In genomic region chr9:109003201-109003600, GRCm38 (mm10) we compare ENCODE assay signal across 10 mouse cellular contexts. TPM values are rescaled to one million over a fixed set of nuclear protein-coding genes. Genes with fewer than 3 reads are reported as not detected.
DNase-seq lines count a peak whose midpoint lies in the region; ATAC-seq and TF ChIP-seq lines count a peak whose summit lies in the region.
"Had no signal": no experiment of that assay in that cellular context is flagged by ENCODE, and none has a peak within 500 bp of the region (broad histone marks: within the 10 kb centered on the region; RNA-seq: fewer than 3 reads in every experiment).

No protein-coding gene starts in this region.

- no peaks in the 10 kb centered on the region for H3K27me3 ChIP-seq in neural tube, embryonic 15.5 days (replicated peaks)
- H3K27me3 ChIP-seq in limb, embryonic 14.5 days (ENCODE audit: control insufficient read depth, insufficient read depth, low read length), result no peaks in the 10 kb centered on the region
- H3K27me3 ChIP-seq: limb, embryonic 13.5 days had no signal

- peak; percentile 58 to 62 for DNase-seq in frontal cortex, postnatal 36 days (ENCODE audit: low spot score in 2 of 2)
- no peak for DNase-seq in frontal cortex, postnatal 14 days (ENCODE audit: low spot score in 2 of 2)
- peak; percentile 52 for DNase-seq in neural tube, embryonic 10.5 days (ENCODE audit: extremely low spot score, low spot score)
- DNase-seq in c-Kit-positive CD71-positive TER-119-positive erythroid progenitor cells, embryonic 14.5 days (ENCODE audit: low spot score), result peak; percentile 62
- DNase-seq in limb, embryonic 14.5 days (ENCODE audit: low spot score), result peak; percentile 48
- DNase-seq in spleen, postnatal 4 days (ENCODE audit: low spot score in 2 of 2), result peak; percentile 56 to 80
- DNase-seq in gastrocnemius, postnatal 10 days, result no peak

- H3K4me3 ChIP-seq in neural tube, embryonic 15.5 days (replicated peaks), result no peak overlapping the region
- H3K4me3 ChIP-seq in limb, embryonic 14.5 days (replicated peaks; ENCODE audit: low read length), result no peak overlapping the region
- H3K4me3 ChIP-seq: limb, embryonic 13.5 days had no signal

- no peak overlapping the region for H3K9ac ChIP-seq in neural tube, embryonic 15.5 days (replicated peaks)
- H3K9ac ChIP-seq in limb, embryonic 14.5 days (ENCODE audit: low read depth, low read length, severe bottlenecking), result no peak overlapping the region
- H3K9ac ChIP-seq: limb, embryonic 13.5 days had no signal

- no peak for ATAC-seq in neural tube, embryonic 15.5 days (ENCODE audit: low FRiP score)
- no peak for ATAC-seq in limb, embryonic 14.5 days (ENCODE audit: low FRiP score, low read depth)

- no peak overlapping the region for H3K4me2 ChIP-seq in neural tube, embryonic 15.5 days
- H3K4me2 ChIP-seq in limb, embryonic 14.5 days (replicated peaks; ENCODE audit: low read depth, low read length, severe bottlenecking), result no peak overlapping the region
- H3K4me2 ChIP-seq: limb, embryonic 13.5 days had no signal

- no peak overlapping the region for H3K27ac ChIP-seq in neural tube, embryonic 15.5 days (replicated peaks)
- no peak overlapping the region for H3K27ac ChIP-seq in limb, embryonic 14.5 days (replicated peaks; ENCODE audit: low read depth, low read length)
- H3K27ac ChIP-seq: limb, embryonic 13.5 days had no signal

- H3K9me3 ChIP-seq in neural tube, embryonic 15.5 days (replicated peaks), result no peaks in the 10 kb centered on the region
- H3K9me3 ChIP-seq in limb, embryonic 14.5 days (ENCODE audit: control insufficient read depth, low read length), result no peaks in the 10 kb centered on the region
- H3K9me3 ChIP-seq: limb, embryonic 13.5 days had no signal

- H3K4me1 ChIP-seq in neural tube, embryonic 15.5 days, result no peaks in the 10 kb centered on the region
- no peaks in the 10 kb centered on the region for H3K4me1 ChIP-seq in limb, embryonic 14.5 days (ENCODE audit: control insufficient read depth, insufficient read depth, low read length)
- H3K4me1 ChIP-seq: limb, embryonic 13.5 days had no signal

- no peak for TF ChIP-seq POLR2A in limb, embryonic 14.5 days (IDR thresholded peaks at IDR 0.05; ENCODE audit: borderline replicate concordance, extremely low read depth, insufficient read depth, insufficient read length)

- H3K36me3 ChIP-seq in neural tube, embryonic 15.5 days, result peaks cover 27% of the 10 kb centered on the region
- peaks cover 6% of the 10 kb centered on the region for H3K36me3 ChIP-seq in limb, embryonic 14.5 days (ENCODE audit: control insufficient read depth, insufficient read depth, low read length)
- H3K36me3 ChIP-seq: limb, embryonic 13.5 days had no signal

- WGBS in neural tube, embryonic 15.5 days, result 52% methylated on average over 2 of the region's 2 CpGs
- 52% methylated on average over 2 of the region's 2 CpGs for WGBS in limb, embryonic 14.5 days

RNA-seq across cellular contexts. Expression of gene Pfkfb4, which starts 11.6 kb away (rescaled TPM):
- 26.3 and 30.1 TPM in 2 replicates for polyA plus RNA-seq in neural tube, embryonic 15.5 days (2015; fragmentation: Nextera tagmentation; extraction: Ambion mirVana)
- 14.5 and 19.6 TPM in 2 replicates for polyA plus RNA-seq in limb, embryonic 14.5 days (2012; rRNA removed)
- polyA plus RNA-seq in limb, embryonic 14.5 days (2014; fragmentation: Nextera tagmentation; extraction: Ambion mirVana), result 9.1 and 9.4 TPM in 2 replicates
- total RNA-seq in gastrocnemius, postnatal 10 days (2021), result 10 to 100 TPM; 26.9 TPM

RNA-seq across cellular contexts. Expression of gene Ucn2, which starts 17.4 kb away (rescaled TPM):
- polyA plus RNA-seq in neural tube, embryonic 15.5 days (2015; fragmentation: Nextera tagmentation; extraction: Ambion mirVana), result not detected in 2 replicates
- 6.2 and 6.5 TPM in 2 replicates for polyA plus RNA-seq in limb, embryonic 14.5 days (2012; rRNA removed)
- 1.0 and 1.5 TPM in 2 replicates for polyA plus RNA-seq in limb, embryonic 14.5 days (2014; fragmentation: Nextera tagmentation; extraction: Ambion mirVana)
- 1 to 10 TPM in 1 of 2 experiments, under 1 TPM in 1; 0.82 to 1.2 TPM for total RNA-seq in gastrocnemius, postnatal 10 days (2021)
- polyA plus RNA-seq: stomach, embryonic 14.5 days had no signal

RNA-seq across cellular contexts. Expression of gene Shisa5, which starts 35.2 kb away (rescaled TPM):
- 78.4 and 93.0 TPM in 2 replicates for polyA plus RNA-seq in neural tube, embryonic 15.5 days (2015; fragmentation: Nextera tagmentation; extraction: Ambion mirVana)
- polyA plus RNA-seq in limb, embryonic 14.5 days (2012; rRNA removed), result 150 and 245 TPM in 2 replicates
- polyA plus RNA-seq in limb, embryonic 14.5 days (2014; fragmentation: Nextera tagmentation; extraction: Ambion mirVana), result 82.4 and 86.7 TPM in 2 replicates
- total RNA-seq in gastrocnemius, postnatal 10 days (2021), result 10 to 100 TPM; 30.9 to 39.2 TPM

RNA-seq across cellular contexts. Expression of gene Col7a1, which starts 49.8 kb away (rescaled TPM):
- 1.8 and 2.8 TPM in 2 replicates for polyA plus RNA-seq in neural tube, embryonic 15.5 days (2015; fragmentation: Nextera tagmentation; extraction: Ambion mirVana)
- 44.6 and 49.9 TPM in 2 replicates for polyA plus RNA-seq in limb, embryonic 14.5 days (2012; rRNA removed)
- 17.5 and 25.9 TPM in 2 replicates for polyA plus RNA-seq in limb, embryonic 14.5 days (2014; fragmentation: Nextera tagmentation; extraction: Ambion mirVana)
- 1 to 10 TPM; 5.4 to 6.9 TPM for total RNA-seq in gastrocnemius, postnatal 10 days (2021)

RNA-seq across cellular contexts. Expression of gene Trex1, which starts 56.3 kb away (rescaled TPM):
- polyA plus RNA-seq in neural tube, embryonic 15.5 days (2015; fragmentation: Nextera tagmentation; extraction: Ambion mirVana), result 13.9 and 15.6 TPM in 2 replicates
- 33.5 and 50.8 TPM in 2 replicates for polyA plus RNA-seq in limb, embryonic 14.5 days (2012; rRNA removed)
- 12.5 and 13.7 TPM in 2 replicates for polyA plus RNA-seq in limb, embryonic 14.5 days (2014; fragmentation: Nextera tagmentation; extraction: Ambion mirVana)
- total RNA-seq in gastrocnemius, postnatal 10 days (2021), result 10 to 100 TPM; 10.8 to 11.4 TPM

Comparison
In these comparisons a context has a peak if more than half of its experiments do, and no peak if none do; other contexts are left out.
1. DNase-seq: peak in frontal cortex, postnatal 36 days (2 of 2), neural tube, embryonic 10.5 days (single experiment), c-Kit-positive CD71-positive TER-119-positive erythroid progenitor cells, embryonic 14.5 days (single experiment), limb, embryonic 14.5 days (single experiment) and spleen, postnatal 4 days (2 of 2); none in frontal cortex, postnatal 14 days (0 of 2) and gastrocnemius, postnatal 10 days (single experiment).